Mouse (Mus musculus) MEL (cell line): ENCODE measurements around the gene Lime1. TPM values are rescaled to one million over a fixed set of nuclear protein-coding genes. Genes with fewer than 3 reads are reported as not detected.

Experiments
- DNase-seq: peaks from one replicate; pipeline ENCODE4 v3.0.0; 2011; ENCODE audit warnings: low read depth, low spot score
- H3K27ac ChIP-seq: 2 replicates; pipeline ENCODE4 v1.5.1; 2012; ENCODE audit warnings: low read depth, mild to moderate bottlenecking, control low read depth, low read length, moderate library complexity; ENCODE audit not compliant: control insufficient read depth
- H3K27me3 ChIP-seq, 2 experiments: fragments of 150-350 bp in 1 of 2; sonication (generic) in 1 of 2; 2 replicates each; pipeline ENCODE4 v1.6.1; 2012; ENCODE audit warnings: low read length in 2 of 2, mild to moderate bottlenecking in 2 of 2, improper control_type of control experiment in 1 of 2, moderate library complexity in 1 of 2; ENCODE audit not compliant: insufficient read depth in 2 of 2, control insufficient read depth in 1 of 2
- H3K36me3 ChIP-seq, 2 experiments: 2 replicates each; pipeline ENCODE4 v1.6.1; 2012 to 2014; ENCODE audit warnings: low read length in 2 of 2, improper control_type of control experiment in 1 of 2, inconsistent platforms in 1 of 2, mild to moderate bottlenecking in 1 of 2; ENCODE audit not compliant: insufficient read depth in 2 of 2, control insufficient read depth in 1 of 2
- H3K4me1 ChIP-seq, 2 experiments: fragments of 150-350 bp in 1 of 2; sonication (generic) in 1 of 2; 2 replicates each; pipeline ENCODE4 v1.6.1; 2012; ENCODE audit warnings: low read length in 2 of 2, improper control_type of control experiment in 1 of 2, mild to moderate bottlenecking in 1 of 2; ENCODE audit not compliant: insufficient read depth in 2 of 2, control insufficient read depth in 1 of 2
- H3K4me3 ChIP-seq, 2 experiments: fragments of 150-350 bp in 1 of 2; sonication (generic) in 1 of 2; 2 replicates each; pipeline ENCODE4 v1.5.1; 2012; ENCODE audit warnings: low read depth in 2 of 2, low read length in 2 of 2, mild to moderate bottlenecking in 2 of 2, moderate library complexity in 2 of 2, control low read depth in 1 of 2, improper control_type of control experiment in 1 of 2; ENCODE audit not compliant: control insufficient read depth in 1 of 2, insufficient read depth in 1 of 2
- H3K79me2 ChIP-seq: 2 replicates; pipeline ENCODE4 v1.6.1; 2012; ENCODE audit warnings: mild to moderate bottlenecking, low read length, moderate library complexity; ENCODE audit not compliant: control insufficient read depth, poor library complexity, insufficient read depth
- H3K9ac ChIP-seq: 2 replicates; pipeline ENCODE4 v1.6.1; 2012; ENCODE audit warnings: low read depth, mild to moderate bottlenecking, control low read depth, low read length, moderate library complexity; ENCODE audit not compliant: control insufficient read depth, poor library complexity, severe bottlenecking
- H3K9me3 ChIP-seq: fragments of 150-350 bp; sonication (generic); replicated peaks from 2 replicates; pipeline ENCODE4 v1.6.1; 2012; ENCODE audit warnings: mild to moderate bottlenecking, low read length, improper control_type of control experiment, moderate library complexity; ENCODE audit not compliant: insufficient read depth
- BHLHE40 ChIP-seq: IDR thresholded peaks from 2 replicates; pipeline ENCODE4 v1.6.1; 2012; ENCODE audit warnings: low read depth, mild to moderate bottlenecking, inconsistent platforms, low read length, improper control_type of control experiment, borderline replicate concordance
- CTCF ChIP-seq, 3 experiments: IDR thresholded peaks in 2 of 3; conservative IDR thresholded peaks in 1 of 3; 2 replicates each; pipeline ENCODE4 v1.5.1; 2011 to 2012; ENCODE audit warnings: low read length in 3 of 3, low read depth in 2 of 3, mild to moderate bottlenecking in 2 of 3, improper control_type of control experiment in 1 of 3, inconsistent platforms in 1 of 3, mixed read lengths in 1 of 3, moderate library complexity in 1 of 3; ENCODE audit not compliant: control insufficient read depth in 1 of 3, insufficient read depth in 1 of 3, poor library complexity in 1 of 3, severe bottlenecking in 1 of 3
- ELF1 ChIP-seq: IDR thresholded peaks from 2 replicates; pipeline ENCODE4 v1.6.1; 2014; ENCODE audit warnings: low read depth, mild to moderate bottlenecking, inconsistent platforms, low read length, improper control_type of control experiment, moderate library complexity
- EP300 ChIP-seq, 2 experiments: IDR thresholded peaks; 2 replicates each; pipeline ENCODE4 v1.6.1; 2011; ENCODE audit warnings: improper control_type of control experiment in 2 of 2, low read length in 2 of 2, low read depth in 1 of 2, mild to moderate bottlenecking in 1 of 2
- ETS1 ChIP-seq: IDR thresholded peaks from 2 replicates; pipeline ENCODE4 v1.6.1; 2012; ENCODE audit warnings: low read depth, mild to moderate bottlenecking, inconsistent platforms, low read length, improper control_type of control experiment, moderate library complexity
- GATA1 ChIP-seq: IDR thresholded peaks from 2 replicates; pipeline ENCODE4 v1.6.1; 2011; ENCODE audit warnings: low read depth, low read length, improper control_type of control experiment
- HCFC1 ChIP-seq: IDR thresholded peaks from 2 replicates; pipeline ENCODE4 v1.6.1; 2012; ENCODE audit warnings: low read depth, mild to moderate bottlenecking, inconsistent platforms, low read length, improper control_type of control experiment, moderate library complexity
- JUND ChIP-seq: IDR thresholded peaks from 2 replicates; pipeline ENCODE4 v1.6.1; 2011; ENCODE audit warnings: low read depth, mild to moderate bottlenecking, improper control_type of control experiment, low read length
- KAT2A ChIP-seq: conservative IDR thresholded peaks from 2 replicates; pipeline ENCODE4 v1.6.1; 2012; ENCODE audit warnings: low read depth, low read length, improper control_type of control experiment, inconsistent platforms
- MEF2A ChIP-seq: IDR thresholded peaks from 2 replicates; pipeline ENCODE4 v1.6.1; 2014; ENCODE audit warnings: low read depth, mild to moderate bottlenecking, inconsistent platforms, low read length, improper control_type of control experiment; ENCODE audit not compliant: poor library complexity, insufficient replicate concordance, severe bottlenecking; ENCODE audit errors: extremely low read depth
- MXI1 ChIP-seq: IDR thresholded peaks from 2 replicates; pipeline ENCODE4 v1.6.1; 2011; ENCODE audit warnings: mild to moderate bottlenecking, low read depth, low read length, improper control_type of control experiment
- MYB ChIP-seq: IDR thresholded peaks from 2 replicates; pipeline ENCODE4 v1.6.1; 2011; ENCODE audit warnings: mild to moderate bottlenecking, low read depth, low read length, improper control_type of control experiment
- NELFE ChIP-seq: IDR thresholded peaks from 2 replicates; pipeline ENCODE4 v1.6.1; 2011; ENCODE audit warnings: low read depth, low read length, improper control_type of control experiment
- POLR2AphosphoS2 ChIP-seq: IDR thresholded peaks from 2 replicates; pipeline ENCODE4 v1.6.1; 2011; ENCODE audit warnings: low read length, improper control_type of control experiment
- POLR2AphosphoS5 ChIP-seq: IDR thresholded peaks from 2 replicates; pipeline ENCODE4 v1.6.1; 2012; ENCODE audit warnings: low read depth, borderline replicate concordance, mild to moderate bottlenecking, inconsistent platforms, low read length, moderate library complexity, mixed read lengths
- RAD21 ChIP-seq: IDR thresholded peaks from 2 replicates; pipeline ENCODE4 v1.6.1; 2011; ENCODE audit warnings: mild to moderate bottlenecking, low read depth, low read length, improper control_type of control experiment
- RCOR1 ChIP-seq: IDR thresholded peaks from 2 replicates; pipeline ENCODE4 v1.6.1; 2012; ENCODE audit warnings: low read depth, mild to moderate bottlenecking, inconsistent platforms, low read length, improper control_type of control experiment
- SIN3A ChIP-seq: IDR thresholded peaks from 2 replicates; pipeline ENCODE4 v1.6.1; 2012; ENCODE audit warnings: low read length, improper control_type of control experiment, inconsistent platforms
- SMC3 ChIP-seq: IDR thresholded peaks from 2 replicates; pipeline ENCODE4 v1.6.1; 2011; ENCODE audit warnings: low read depth, low read length, improper control_type of control experiment
- TAL1 ChIP-seq: IDR thresholded peaks from 2 replicates; pipeline ENCODE4 v1.6.1; 2012; ENCODE audit warnings: mild to moderate bottlenecking, inconsistent platforms, low read length, moderate library complexity, mixed read lengths
- TCF12 ChIP-seq: IDR thresholded peaks from 2 replicates; pipeline ENCODE4 v1.6.1; 2014; ENCODE audit warnings: low read depth, mild to moderate bottlenecking, inconsistent platforms, low read length, improper control_type of control experiment, moderate library complexity
- UBTF ChIP-seq: IDR thresholded peaks from 2 replicates; pipeline ENCODE4 v1.6.1; 2012; ENCODE audit warnings: low read depth, mild to moderate bottlenecking, inconsistent platforms, low read length, improper control_type of control experiment, moderate library complexity, borderline replicate concordance; ENCODE audit not compliant: insufficient read depth
- USF1 ChIP-seq: IDR thresholded peaks from 2 replicates; pipeline ENCODE4 v1.6.1; 2014; ENCODE audit warnings: low read depth, mild to moderate bottlenecking, inconsistent platforms, low read length, improper control_type of control experiment, moderate library complexity
- USF2 ChIP-seq, 2 experiments: IDR thresholded peaks; 2 replicates each; pipeline ENCODE4 v1.6.1; 2011 to 2012; ENCODE audit warnings: improper control_type of control experiment in 2 of 2, low read length in 2 of 2, borderline replicate concordance in 1 of 2, inconsistent platforms in 1 of 2, low read depth in 1 of 2, mild to moderate bottlenecking in 1 of 2; ENCODE audit not compliant: insufficient read depth in 1 of 2
- ZC3H11A ChIP-seq: IDR thresholded peaks from 2 replicates; pipeline ENCODE4 v1.6.1; 2012; ENCODE audit warnings: low read depth, mild to moderate bottlenecking, inconsistent platforms, low read length, improper control_type of control experiment
- ZKSCAN1 ChIP-seq: IDR thresholded peaks from 2 replicates; pipeline ENCODE4 v1.6.1; 2012; ENCODE audit warnings: low read depth, mild to moderate bottlenecking, inconsistent platforms, low read length, improper control_type of control experiment, moderate library complexity
- ZMIZ1 ChIP-seq: IDR thresholded peaks from 2 replicates; pipeline ENCODE4 v1.6.1; 2012; ENCODE audit warnings: low read depth, mild to moderate bottlenecking, inconsistent platforms, low read length, improper control_type of control experiment, moderate library complexity
- ZNF384 ChIP-seq: IDR thresholded peaks from 2 replicates; pipeline ENCODE4 v1.6.1; 2012; ENCODE audit warnings: low read depth, mild to moderate bottlenecking, inconsistent platforms, low read length, improper control_type of control experiment
- polyA plus RNA-seq, 2 experiments: library from polyadenylated mRNA; stranded (reverse) in 1 of 2; unstranded in 1 of 2; fragments of >175 nt in 1 of 2; fragments of >200 nt in 1 of 2; gene quantifications; 2 replicates each; pipeline versions ENCODE4 v1.2.1 to v1.2.4; 2012; ENCODE audit warnings: low replicate concordance in 2 of 2, low read depth in 1 of 2; ENCODE audit not compliant: insufficient read length in 2 of 2, insufficient read depth in 1 of 2, missing spikeins in 1 of 2
- total RNA-seq: library from RNA; depleted of rRNA; stranded (reverse); fragments of 300-350 nt; gene quantifications from 2 replicates; pipeline ENCODE4 v1.2.3, GENCODE M21; 2012

The Lime1 gene
- total and polyA plus RNA-seq, 3 experiments: 18.7 to 27.4 TPM; not detected in 1

- H3K4me3 ChIP-seq: no peak overlapping the region
- H3K79me2 ChIP-seq: no peaks in the 10 kb centered on the region
- H3K36me3 ChIP-seq: no peaks in the 10 kb centered on the region; a peak in 1 of 4 replicates
- H3K27me3 ChIP-seq: no peaks in the 10 kb centered on the region; a peak in 1 of 4 replicates
- peaks cover 3 to 7% of the 10 kb centered on the region in 2 experiments; a peak in 2 of 4 replicates for H3K4me1 ChIP-seq
- DNase-seq: peak; percentile 35
- H3K9ac ChIP-seq: no peak overlapping the region
- no peaks in the 10 kb centered on the region for H3K9me3 ChIP-seq
- TF ChIP-seq MYB (no peak), ZMIZ1 (no peak), TAL1 (no peak), RAD21 (no peak), MEF2A (no peak), NELFE (no peak), USF2 (IDR thresholded peaks at IDR 0.05; ENCODE audit: borderline replicate concordance in 1 of 2, insufficient read depth in 1 of 2, low read depth in 1 of 2, low read length in 2 of 2) (no peak), ELF1 (no peak), CTCF (IDR thresholded peaks at IDR 0.05 in 2 of 3, conservative IDR thresholded peaks at IDR 0.05 in 1 of 3; ENCODE audit: control insufficient read depth in 1 of 3, insufficient read depth in 1 of 3, low read depth in 2 of 3, low read length in 3 of 3, poor library complexity in 1 of 3, severe bottlenecking in 1 of 3) (no peak), USF1 (no peak), HCFC1 (no peak), ZNF384 (peak; percentile 70), MXI1 (no peak), POLR2AphosphoS5 (no peak), KAT2A (no peak), SMC3 (no peak), ZKSCAN1 (no peak), GATA1 (peak; percentile 62; the same call in 1 of the 2 replicates), JUND (no peak), EP300 (IDR thresholded peaks at IDR 0.05; ENCODE audit: low read depth in 1 of 2, low read length in 2 of 2) (no peak), POLR2AphosphoS2 (no peak), ETS1 (0 out of 2 replicates have a peak, but pooled peaks have one; percentile 19)
- no peak overlapping the region for H3K27ac ChIP-seq
Observed at GRCm38 (mm10) chr2:181403722-181404121, 23.8 kb downstream of the Lime1 start.

- no peaks in the 10 kb centered on the region; a peak in 1 of 4 replicates for H3K36me3 ChIP-seq
- no peak overlapping the region for H3K27ac ChIP-seq
- no peaks in the 10 kb centered on the region for H3K79me2 ChIP-seq
- H3K27me3 ChIP-seq: no peaks in the 10 kb centered on the region; a peak in 1 of 4 replicates
- 0 out of 4 replicates have a peak, but pooled peaks cover 0 to 4% of the 10 kb centered on the region in 2 experiments for H3K4me1 ChIP-seq
- TF ChIP-seq RCOR1 (no peak), USF2 (IDR thresholded peaks at IDR 0.05; ENCODE audit: borderline replicate concordance in 1 of 2, insufficient read depth in 1 of 2, low read depth in 1 of 2, low read length in 2 of 2) (no peak), UBTF (no peak), HCFC1 (no peak), JUND (no peak), MYB (no peak), ZC3H11A (no peak), BHLHE40 (no peak), SIN3A (no peak), TCF12 (no peak)
- no peak for DNase-seq
- H3K4me3 ChIP-seq: peak overlapping the region in 1 of 2 experiments; percentile 19; a peak in 1 of 4 replicates
- H3K9me3 ChIP-seq: no peaks in the 10 kb centered on the region
- no peak overlapping the region for H3K9ac ChIP-seq
Observed at GRCm38 (mm10) chr2:181409643-181410042, 29.8 kb downstream of the Lime1 start.
